Mouse (Mus musculus): ENCODE measurements at regions not wholly inside any gene's neighbourhood (a gene's known extent, or its start where the extent isn't known, plus 50 kb on each side); places are given as distances from the start of the nearest gene placed in this dataset.

GRCm38 (mm10) chr9:122645569-122645968 is 101.6 kb upstream of the Topaz1 start:
- no peaks in the 10 kb centered on the region for H3K9me3 ChIP-seq (ENCODE audit: control insufficient read depth, low read length)
- H3K4me1 ChIP-seq (ENCODE audit: control insufficient read depth, insufficient read depth, low read length): no peaks in the 10 kb centered on the region
- no peak overlapping the region for H3K4me3 ChIP-seq (ENCODE audit: low read depth, low read length)
- no peak overlapping the region for H3K9ac ChIP-seq (ENCODE audit: low read length)
- no peaks in the 10 kb centered on the region for H3K36me3 ChIP-seq (ENCODE audit: control insufficient read depth, insufficient read depth, low read length)
- H3K27ac ChIP-seq (ENCODE audit: low read depth, low read length): no peak overlapping the region
- no peaks in the 10 kb centered on the region for H3K27me3 ChIP-seq (ENCODE audit: control insufficient read depth, insufficient read depth, low read length)
- H3K4me2 ChIP-seq (ENCODE audit: low read depth): no peak overlapping the region
- 45% methylated on average over 5 of the region's 5 CpGs for WGBS
- DNase-seq (ENCODE audit: low spot score) (no peak), ATAC-seq (ENCODE audit: insufficient read depth, low FRiP score, low TSS enrichment) (no peak)

GRCm38 (mm10) chr9:122650862-122651261 is 96.3 kb upstream of the Topaz1 start:
- no peak overlapping the region for H3K9ac ChIP-seq (ENCODE audit: low read length)
- no peak overlapping the region for H3K27ac ChIP-seq (ENCODE audit: low read depth, low read length)
- no peaks in the 10 kb centered on the region for H3K9me3 ChIP-seq (ENCODE audit: control insufficient read depth, low read length)
- WGBS: 73% methylated on average over 3 of the region's 3 CpGs
- H3K4me1 ChIP-seq (ENCODE audit: control insufficient read depth, insufficient read depth, low read length): no peaks in the 10 kb centered on the region
- no peak for DNase-seq (ENCODE audit: low spot score)
- ATAC-seq (ENCODE audit: insufficient read depth, low FRiP score, low TSS enrichment): no peak
- H3K4me2 ChIP-seq (ENCODE audit: low read depth): no peak overlapping the region
- H3K27me3 ChIP-seq (ENCODE audit: control insufficient read depth, insufficient read depth, low read length): no peaks in the 10 kb centered on the region
- H3K4me3 ChIP-seq (ENCODE audit: low read depth, low read length): no peak overlapping the region
- H3K36me3 ChIP-seq (ENCODE audit: control insufficient read depth, insufficient read depth, low read length): no peaks in the 10 kb centered on the region

- Histone ChIP-seq H3K4me3 (ENCODE audit: low read depth, low read length) (no peak overlapping the region), H3K4me2 (ENCODE audit: low read depth) (no peak overlapping the region), H3K4me1 (ENCODE audit: control insufficient read depth, insufficient read depth, low read length) (no peaks in the 10 kb centered on the region), H3K9me3 (ENCODE audit: control insufficient read depth, low read length) (no peaks in the 10 kb centered on the region), H3K27ac (ENCODE audit: low read depth, low read length) (no peak overlapping the region), H3K9ac (ENCODE audit: low read length) (no peak overlapping the region), H3K27me3 (ENCODE audit: control insufficient read depth, insufficient read depth, low read length) (no peaks in the 10 kb centered on the region), H3K36me3 (ENCODE audit: control insufficient read depth, insufficient read depth, low read length) (no peaks in the 10 kb centered on the region)
- ATAC-seq (ENCODE audit: insufficient read depth, low FRiP score, low TSS enrichment) (no peak), DNase-seq (ENCODE audit: low spot score) (no peak)
- 45% methylated on average over 15 of the region's 17 CpGs for WGBS
Observed at GRCm38 (mm10) chr9:122655583-122655982, 91.6 kb upstream of the Topaz1 start.

GRCm38 (mm10) chr9:122660050-122660449 is 87.1 kb upstream of the Topaz1 start:
- no peak for DNase-seq (ENCODE audit: low spot score)
- WGBS: 72% methylated on average over 9 of the region's 9 CpGs
- ATAC-seq (ENCODE audit: insufficient read depth, low FRiP score, low TSS enrichment): no peak

GRCm38 (mm10) chr9:122666978-122667645 is 80.0 kb upstream of the Topaz1 start:
- Histone ChIP-seq H3K9ac (ENCODE audit: low read length) (no peak overlapping the region), H3K27ac (ENCODE audit: low read depth, low read length) (no peak overlapping the region), H3K36me3 (ENCODE audit: control insufficient read depth, insufficient read depth, low read length) (no peaks in the 10 kb centered on the region), H3K27me3 (ENCODE audit: control insufficient read depth, insufficient read depth, low read length) (no peaks in the 10 kb centered on the region), H3K4me3 (ENCODE audit: low read depth, low read length) (no peak overlapping the region), H3K9me3 (ENCODE audit: control insufficient read depth, low read length) (no peaks in the 10 kb centered on the region), H3K4me1 (ENCODE audit: control insufficient read depth, insufficient read depth, low read length) (peaks cover 3% of the 10 kb centered on the region; the same call in 1 of the 2 replicates), H3K4me2 (ENCODE audit: low read depth) (no peak overlapping the region)
- 42% methylated on average over 3 of the region's 5 CpGs for WGBS
- DNase-seq (ENCODE audit: low spot score) (no peak), ATAC-seq (ENCODE audit: insufficient read depth, low FRiP score, low TSS enrichment) (no peak)

More at GRCm38 (mm10) chr9:122660050-122660449, 87.1 kb upstream of the Topaz1 start:
- H3K4me1 ChIP-seq (ENCODE audit: control insufficient read depth, insufficient read depth, low read length): no peaks in the 10 kb centered on the region
- no peaks in the 10 kb centered on the region for H3K36me3 ChIP-seq (ENCODE audit: control insufficient read depth, insufficient read depth, low read length)
- H3K27ac ChIP-seq (ENCODE audit: low read depth, low read length): no peak overlapping the region
- H3K9ac ChIP-seq (ENCODE audit: low read length): no peak overlapping the region
- H3K9me3 ChIP-seq (ENCODE audit: control insufficient read depth, low read length): no peaks in the 10 kb centered on the region
- H3K27me3 ChIP-seq (ENCODE audit: control insufficient read depth, insufficient read depth, low read length): no peaks in the 10 kb centered on the region
- H3K4me2 ChIP-seq (ENCODE audit: low read depth): no peak overlapping the region
- H3K4me3 ChIP-seq (ENCODE audit: low read depth, low read length): no peak overlapping the region

- DNase-seq (ENCODE audit: low spot score) (no peak), ATAC-seq (ENCODE audit: insufficient read depth, low FRiP score, low TSS enrichment) (no peak)
- Histone ChIP-seq H3K4me1 (ENCODE audit: control insufficient read depth, insufficient read depth, low read length) (peaks cover 3% of the 10 kb centered on the region; the same call in 1 of the 2 replicates), H3K9me3 (ENCODE audit: control insufficient read depth, low read length) (no peaks in the 10 kb centered on the region), H3K9ac (ENCODE audit: low read length) (no peak overlapping the region), H3K4me3 (ENCODE audit: low read depth, low read length) (no peak overlapping the region), H3K27ac (ENCODE audit: low read depth, low read length) (no peak overlapping the region), H3K4me2 (ENCODE audit: low read depth) (no peak overlapping the region), H3K36me3 (ENCODE audit: control insufficient read depth, insufficient read depth, low read length) (no peaks in the 10 kb centered on the region), H3K27me3 (ENCODE audit: control insufficient read depth, insufficient read depth, low read length) (no peaks in the 10 kb centered on the region)
- 70% methylated on average over 3 of the region's 3 CpGs for whole genome bisulfite sequencing
Observed at GRCm38 (mm10) chr9:122667646-122667981, 79.5 kb upstream of the Topaz1 start.

- H3K4me3 ChIP-seq (ENCODE audit: low read depth, low read length): no peak overlapping the region
- H3K4me1 ChIP-seq (ENCODE audit: control insufficient read depth, insufficient read depth, low read length): peaks cover 3% of the 10 kb centered on the region; the same call in 1 of the 2 replicates
- WGBS: 38% methylated on average over 3 of the region's 3 CpGs
- no peak overlapping the region for H3K4me2 ChIP-seq (ENCODE audit: low read depth)
- DNase-seq (ENCODE audit: low spot score) (no peak), ATAC-seq (ENCODE audit: insufficient read depth, low FRiP score, low TSS enrichment) (no peak)
- no peak overlapping the region for H3K9ac ChIP-seq (ENCODE audit: low read length)
- no peaks in the 10 kb centered on the region for H3K27me3 ChIP-seq (ENCODE audit: control insufficient read depth, insufficient read depth, low read length)
- no peaks in the 10 kb centered on the region for H3K36me3 ChIP-seq (ENCODE audit: control insufficient read depth, insufficient read depth, low read length)
- no peaks in the 10 kb centered on the region for H3K9me3 ChIP-seq (ENCODE audit: control insufficient read depth, low read length)
- peak overlapping the region; percentile 56; the same call in 1 of the 2 replicates for H3K27ac ChIP-seq (ENCODE audit: low read depth, low read length)
Observed at GRCm38 (mm10) chr9:122673777-122674176, 73.4 kb upstream of the Topaz1 start.

GRCm38 (mm10) chr9:122678001-122678696 is 69.0 kb upstream of the Topaz1 start:
- no peaks in the 10 kb centered on the region for H3K9me3 ChIP-seq (ENCODE audit: control insufficient read depth, low read length)
- no peak for ATAC-seq (ENCODE audit: insufficient read depth, low FRiP score, low TSS enrichment)
- no peak overlapping the region for H3K27ac ChIP-seq (ENCODE audit: low read depth, low read length)
- H3K4me3 ChIP-seq (ENCODE audit: low read depth, low read length): no peak overlapping the region
- no peaks in the 10 kb centered on the region for H3K36me3 ChIP-seq (ENCODE audit: control insufficient read depth, insufficient read depth, low read length)
- no peak overlapping the region for H3K4me2 ChIP-seq (ENCODE audit: low read depth)
- no peaks in the 10 kb centered on the region for H3K27me3 ChIP-seq (ENCODE audit: control insufficient read depth, insufficient read depth, low read length)
- no peak overlapping the region for H3K9ac ChIP-seq (ENCODE audit: low read length)
- 85% methylated on average over 14 of the region's 14 CpGs for WGBS
- DNase-seq (ENCODE audit: low spot score): no peak
- H3K4me1 ChIP-seq (ENCODE audit: control insufficient read depth, insufficient read depth, low read length): no peaks in the 10 kb centered on the region

- 19% methylated on average over 4 of the region's 4 CpGs for WGBS
- H3K4me1 ChIP-seq (ENCODE audit: control insufficient read depth, insufficient read depth, low read length): no peaks in the 10 kb centered on the region
- no peaks in the 10 kb centered on the region for H3K27me3 ChIP-seq (ENCODE audit: control insufficient read depth, insufficient read depth, low read length)
Observed at GRCm38 (mm10) chr9:122687170-122687569, 60.0 kb upstream of the Topaz1 start.

More at GRCm38 (mm10) chr9:122687170-122687569, 60.0 kb upstream of the Topaz1 start:
- Histone ChIP-seq H3K36me3 (ENCODE audit: control insufficient read depth, insufficient read depth, low read length) (no peaks in the 10 kb centered on the region), H3K9me3 (ENCODE audit: control insufficient read depth, low read length) (no peaks in the 10 kb centered on the region), H3K9ac (ENCODE audit: low read length) (no peak overlapping the region), H3K27ac (ENCODE audit: low read depth, low read length) (no peak overlapping the region), H3K4me3 (ENCODE audit: low read depth, low read length) (no peak overlapping the region), H3K4me2 (ENCODE audit: low read depth) (no peak overlapping the region)
- ATAC-seq (ENCODE audit: insufficient read depth, low FRiP score, low TSS enrichment) (no peak), DNase-seq (ENCODE audit: low spot score) (no peak)

Data from neural tube, embryonic 11.5 days (tissue).